Mouse (Mus musculus) megakaryocyte progenitor cell, adult 5-6 weeks (primary cell): Measurements from ENCODE around the gene Exoc6b. TPM values are rescaled to one million over a fixed set of nuclear protein-coding genes. Genes with fewer than 3 reads are reported as not detected.
A peak's percentile ranks its signal among the peaks of the same experiment; 100 is the strongest.
"Not testable (repeated sequence)": the region's sequence is repeated elsewhere in the genome, so short reads cannot be mapped to it uniquely, and the experiment has no call there.

Source experiments
- ATAC-seq: replicated peaks from 2 replicates; pipeline ENCODE4 v1.8.0; 2016; ENCODE audit warnings: mild to moderate bottlenecking, moderate TSS enrichment, inconsistent platforms; ENCODE audit not compliant: poor library complexity
- total RNA-seq, 2 experiments: library from RNA; stranded (forward) in 1 of 2; stranded (reverse) in 1 of 2; fragments of 157-497, 149-512 nt in 1 of 2; fragments of 200-1000 nt in 1 of 2; gene quantifications; 2 replicates each; pipeline versions ENCODE4 v1.2.3 to v1.2.4; 2015 to 2017

Gene Exoc6b
- 8.4 and 9.5 TPM in 2 replicates for total RNA-seq (2015)
- total RNA-seq (2017) = 6.2 and 9.1 TPM in 2 replicates

DNA sequence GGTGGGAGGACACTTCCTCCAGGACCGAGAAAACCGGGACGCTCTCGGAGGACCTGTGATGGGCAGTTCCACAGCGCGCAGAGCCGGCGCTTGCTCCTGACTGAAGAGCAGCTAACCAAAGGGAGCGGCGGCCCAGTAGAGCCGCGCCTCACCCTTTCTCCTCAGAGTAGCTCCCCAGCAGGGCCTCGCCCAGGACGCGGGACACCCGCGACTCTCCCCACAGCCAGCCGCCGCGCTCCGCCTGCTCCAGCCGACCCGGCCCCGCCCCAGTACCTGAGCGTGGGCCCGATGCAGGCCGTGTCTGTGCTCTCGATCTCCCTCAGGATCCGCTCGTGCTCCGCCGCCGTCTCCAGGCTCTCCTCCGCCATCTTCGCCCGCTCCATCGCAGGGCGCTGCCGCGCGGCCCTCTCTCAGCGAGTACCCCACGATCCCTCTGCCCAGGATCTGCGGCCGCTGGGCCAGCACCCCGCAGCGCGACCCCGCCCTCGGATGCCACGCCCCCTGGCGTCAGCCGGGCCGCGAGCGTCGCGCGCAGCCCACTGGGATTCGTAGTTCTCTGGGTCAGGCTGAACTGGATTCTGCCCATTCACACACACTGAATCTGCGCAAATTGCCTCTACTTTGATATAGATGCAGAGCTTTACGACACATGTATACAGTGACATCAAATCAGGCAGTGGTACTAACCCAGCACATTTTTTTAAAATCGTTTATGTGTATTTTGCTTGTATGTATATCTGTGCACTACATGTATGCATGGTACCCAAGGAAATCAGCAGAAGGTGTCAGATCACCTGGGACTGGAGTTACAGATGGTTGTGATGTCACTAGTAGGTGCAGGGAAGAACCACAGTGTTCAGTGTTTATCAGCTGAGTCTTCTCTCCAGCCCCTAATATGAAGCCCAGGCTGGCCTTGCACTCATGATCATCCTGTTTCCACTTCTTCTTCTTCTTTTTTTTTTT is at the start of gene Exoc6b:
Exoc6b (minus strand) TSS at position 491 of the 963 bp plus-strand sequence.
- ATAC-seq = peak; percentile 92

DNA sequence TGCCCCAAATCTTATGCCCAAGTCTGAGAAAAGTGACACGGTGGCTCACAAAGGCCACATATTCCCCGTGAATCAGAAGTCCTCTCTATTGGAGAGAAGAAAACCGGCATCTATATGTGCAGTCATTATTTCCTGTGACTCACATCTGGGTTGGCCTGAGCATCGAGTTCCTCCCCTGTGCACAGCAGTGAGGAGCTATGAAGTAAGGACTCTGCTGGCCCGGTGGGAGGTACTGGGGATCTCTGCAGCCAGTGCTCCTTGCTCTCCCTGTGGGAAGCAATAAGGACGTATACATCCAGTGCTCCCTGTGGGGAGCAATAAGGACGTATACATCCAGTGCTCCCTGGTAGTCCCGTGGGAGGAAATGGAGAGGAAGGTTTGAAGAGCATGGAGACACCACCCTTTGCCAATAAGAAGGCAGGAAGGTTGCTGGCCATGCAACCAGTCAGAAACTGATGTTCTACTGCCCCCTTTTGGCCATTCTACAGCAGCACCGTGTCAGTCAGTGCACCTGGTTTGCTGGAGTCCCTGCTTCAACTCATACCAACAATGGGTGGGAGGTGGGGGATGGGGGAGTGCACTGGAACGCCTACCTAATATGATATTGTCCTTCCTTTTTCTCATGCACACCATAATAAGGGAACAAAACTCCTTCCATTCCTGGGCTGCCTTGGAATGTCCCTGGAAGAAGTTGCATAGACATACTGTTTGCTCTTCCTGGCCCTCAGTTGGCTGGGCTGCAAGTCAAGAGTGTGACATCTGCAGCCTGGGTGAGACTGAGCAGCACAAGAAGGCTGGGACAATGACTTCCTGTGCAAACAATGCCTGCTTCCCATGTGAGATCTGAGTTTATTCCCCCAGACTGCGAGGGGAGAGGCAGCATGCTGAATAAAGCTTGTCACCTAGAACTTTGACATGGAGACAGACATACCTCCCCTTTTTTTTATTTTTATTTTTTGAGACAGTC is 48.5 kb upstream of the Exoc6b start:
- ATAC-seq = peak; percentile 87

DNA sequence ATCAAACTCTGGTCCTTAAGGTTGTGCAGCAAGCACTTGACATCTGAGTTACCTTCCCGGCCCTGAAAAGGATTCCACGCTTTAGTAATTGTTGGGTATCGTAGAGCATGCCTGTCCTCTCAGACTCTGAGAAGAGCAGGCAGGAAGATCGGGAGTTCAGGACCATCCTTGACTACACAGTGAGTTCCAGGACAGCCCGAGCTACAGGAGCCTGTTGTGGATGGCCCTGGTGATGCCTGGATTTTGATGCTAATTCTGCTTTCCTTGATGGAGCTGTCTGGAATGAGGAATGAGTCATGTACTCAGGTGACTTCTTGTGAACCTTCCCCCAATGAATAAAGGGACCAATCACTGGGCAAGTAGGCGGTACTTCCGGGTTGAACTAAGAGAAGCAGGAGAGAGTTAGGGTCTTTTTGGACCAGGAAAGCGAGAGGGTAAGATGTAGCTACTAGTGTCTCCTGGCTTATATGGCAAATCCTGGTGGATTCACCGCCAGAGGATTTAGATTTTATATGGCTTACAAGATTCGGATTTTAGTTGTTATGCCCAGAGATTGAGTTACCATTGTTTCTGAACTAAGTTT is 35.8 kb upstream of the Exoc6b start:
- ATAC-seq = no peak

DNA sequence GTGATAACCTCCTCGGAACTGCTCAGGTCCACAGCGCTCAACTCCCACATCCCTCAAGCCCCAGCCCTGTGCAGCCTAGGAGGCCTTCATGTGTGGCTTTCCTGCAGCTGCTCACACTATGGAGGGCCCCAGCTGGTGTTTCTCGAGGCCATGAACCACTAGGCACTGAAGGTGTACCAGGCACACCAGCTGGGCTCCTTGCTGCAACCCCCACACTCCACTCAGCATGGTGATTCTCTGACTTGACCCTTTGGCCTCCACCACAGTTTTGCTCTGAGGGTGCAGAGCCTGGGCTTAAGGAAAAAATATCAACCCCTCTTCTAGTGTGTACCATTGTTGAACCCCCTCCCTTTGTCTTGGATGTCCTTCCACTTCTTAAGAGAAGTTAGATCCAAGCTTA is 34.0 kb upstream of the Exoc6b start:
- no peak for ATAC-seq

DNA sequence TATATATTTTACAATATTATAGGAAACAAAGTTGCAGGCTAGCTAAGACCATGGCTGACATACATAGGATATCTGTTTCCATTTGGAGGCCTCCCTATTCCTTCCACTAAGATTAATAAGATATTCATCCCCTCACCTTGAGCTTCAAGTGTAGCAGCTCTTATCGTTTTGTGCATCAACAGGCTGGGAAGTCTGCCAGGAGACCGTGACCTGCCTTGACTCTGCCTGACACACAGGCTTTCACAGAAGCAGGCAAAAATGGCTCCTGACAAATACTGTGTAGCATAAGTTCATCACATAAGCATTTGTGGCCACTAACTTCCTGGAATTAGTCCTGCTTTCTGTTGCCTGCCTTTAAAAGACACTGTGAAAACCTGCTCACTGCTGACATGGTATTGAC is 27.1 kb upstream of the Exoc6b start:
- no peak for ATAC-seq

DNA sequence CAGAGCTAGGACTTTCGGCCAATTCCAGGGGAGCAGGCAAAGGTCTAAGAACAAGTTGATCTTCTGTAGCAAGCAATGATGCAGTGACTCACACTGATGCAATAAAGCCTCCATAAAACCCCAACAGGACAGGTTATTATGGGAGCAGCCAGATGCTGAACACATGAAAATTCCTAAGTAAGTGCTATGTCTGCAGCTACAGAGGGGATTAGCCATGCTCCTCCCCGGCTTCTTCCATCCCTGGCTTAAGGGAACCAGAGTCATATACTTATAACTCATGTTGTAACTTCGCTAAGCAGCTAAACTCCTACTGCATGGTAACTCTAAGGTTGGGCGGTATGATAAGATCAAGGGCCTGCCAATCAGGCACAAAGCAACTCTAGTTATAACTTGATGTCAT is 18.1 kb upstream of the Exoc6b start:
- no peak for ATAC-seq

DNA sequence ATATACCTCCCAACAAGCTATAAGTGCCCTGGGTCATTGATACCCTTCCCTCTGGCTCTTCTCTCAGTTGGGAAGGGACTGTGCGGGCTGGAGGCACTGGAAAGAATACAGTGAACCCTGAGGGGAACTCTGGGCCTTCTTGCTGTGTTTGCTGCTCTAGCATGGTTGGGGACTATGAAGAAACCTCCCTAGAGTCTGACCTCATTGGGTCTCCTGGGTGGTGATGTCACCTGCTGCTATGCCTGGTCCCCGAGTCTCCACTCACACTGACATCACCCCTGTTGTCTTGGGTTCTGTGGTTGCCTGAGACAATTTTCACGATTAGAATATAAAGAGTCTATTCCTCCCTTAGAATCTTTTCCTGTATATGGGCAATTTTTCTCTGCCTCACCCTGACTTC is 17.3 kb upstream of the Exoc6b start:
- no peak for ATAC-seq

DNA sequence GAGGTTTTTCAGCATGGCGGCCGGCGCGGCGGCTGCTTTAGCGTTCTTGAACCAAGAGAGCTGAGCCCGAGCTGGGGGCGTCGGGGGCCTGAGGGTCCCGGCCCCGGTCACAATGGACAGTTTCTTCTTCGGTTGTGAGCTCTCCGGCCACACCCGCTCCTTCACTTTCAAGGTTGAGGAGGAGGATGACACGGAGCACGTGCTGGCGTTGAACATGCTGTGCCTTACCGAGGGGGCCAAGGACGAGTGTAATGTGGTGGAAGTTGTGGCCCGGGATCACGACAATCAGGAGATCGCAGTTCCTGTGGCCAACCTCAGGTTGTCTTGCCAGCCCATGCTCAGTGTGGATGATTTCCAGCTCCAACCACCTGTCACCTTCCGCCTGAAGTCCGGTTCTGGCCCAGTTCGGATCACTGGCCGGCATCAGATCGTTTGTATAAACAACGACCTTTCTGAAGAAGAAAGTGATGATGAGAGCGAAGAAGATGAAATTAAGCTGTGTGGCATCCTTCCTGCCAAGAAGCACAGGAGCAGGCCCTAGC is 6.9 kb upstream of the Exoc6b start:
- not testable (repeated sequence) for ATAC-seq

DNA sequence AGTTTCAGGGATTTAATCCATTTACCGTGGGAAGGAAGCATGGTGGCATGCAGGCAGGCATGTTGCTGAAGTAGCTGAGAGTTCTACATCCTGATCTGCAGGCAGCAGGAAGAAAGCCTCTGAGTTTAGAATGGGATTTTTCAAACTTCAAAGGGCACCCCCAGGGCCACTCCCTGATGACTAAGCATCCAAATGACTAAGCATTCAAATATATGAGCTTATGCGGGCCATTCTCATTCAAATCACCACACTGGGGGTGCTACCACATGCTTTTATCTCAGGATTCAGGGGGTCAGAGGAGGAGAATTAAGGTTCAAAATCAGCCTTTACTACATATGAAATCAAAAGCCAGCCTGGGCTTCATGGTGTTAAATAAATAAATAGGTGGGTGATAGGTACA is 5.7 kb upstream of the Exoc6b start:
- ATAC-seq = no peak

DNA sequence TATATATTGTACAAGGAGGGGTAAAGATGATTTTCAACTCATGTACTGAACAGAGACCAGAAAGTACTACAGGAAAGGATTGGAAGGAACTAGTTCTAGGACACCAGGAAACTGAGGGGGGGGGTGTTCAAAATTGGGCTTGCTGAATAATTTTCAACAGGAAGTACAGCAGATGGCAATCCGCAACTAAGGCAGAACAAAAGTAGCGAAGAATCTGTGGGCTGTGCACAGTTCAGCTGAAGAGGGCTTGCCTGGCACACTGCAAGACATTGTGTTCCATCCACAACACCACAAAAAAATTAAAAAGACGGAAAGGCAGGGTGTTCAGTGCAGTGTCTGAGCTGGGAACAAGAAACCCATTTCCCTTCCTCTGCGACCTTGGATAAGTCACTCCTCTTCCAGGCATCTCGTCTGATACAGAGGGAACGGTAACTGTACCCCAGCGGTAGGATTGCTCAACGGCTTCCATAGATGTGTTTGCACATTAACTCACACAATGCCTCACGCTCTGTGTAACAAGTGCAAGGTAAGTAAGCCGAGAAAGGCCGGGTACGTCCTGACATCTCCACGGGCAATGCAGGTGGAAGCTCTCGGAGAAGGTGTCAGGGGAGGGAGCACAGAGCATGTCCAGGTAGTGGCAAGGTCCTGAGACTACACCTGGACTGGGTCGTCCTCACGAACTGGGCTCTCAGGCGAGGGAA is 841 bp downstream of the Exoc6b start:
- peak; percentile 45 for ATAC-seq

DNA sequence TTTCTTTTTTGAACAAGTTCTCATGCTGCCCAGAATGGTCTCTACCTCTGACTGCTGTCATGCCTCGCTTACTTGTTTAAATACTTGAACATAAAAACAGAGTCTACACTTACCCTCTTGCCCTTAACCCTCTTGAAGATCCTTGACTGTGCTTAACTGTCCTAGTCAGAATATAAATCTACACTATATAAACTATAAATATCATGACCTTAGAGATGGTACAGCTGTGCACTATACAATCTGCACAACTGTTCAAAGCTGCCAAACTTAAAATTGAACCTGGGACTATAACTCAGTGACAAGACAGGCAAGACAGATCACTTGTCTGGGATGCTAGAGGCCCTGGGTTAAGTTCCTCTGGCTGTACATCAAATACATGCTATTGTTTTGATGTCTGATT is 11.7 kb downstream of the Exoc6b start:
- ATAC-seq = no peak

DNA sequence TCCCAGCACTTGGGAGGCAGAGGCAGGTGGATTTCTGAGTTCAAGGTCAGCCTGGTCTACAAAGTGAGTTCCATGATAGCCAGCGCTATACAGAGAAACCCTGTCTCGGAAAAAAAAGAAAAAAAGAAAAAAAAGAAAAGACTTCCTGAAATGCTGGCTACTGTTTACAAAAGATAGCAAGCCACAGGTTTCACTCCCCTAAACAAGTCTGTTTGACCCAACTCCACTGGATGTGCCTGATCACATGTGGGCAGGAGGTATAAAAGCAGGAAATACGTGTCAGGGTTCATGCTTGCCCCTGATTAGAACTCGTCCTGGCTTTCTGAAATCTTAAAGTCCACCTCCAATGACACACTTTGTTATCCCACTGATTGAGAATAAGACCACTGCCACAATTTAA is 18.2 kb downstream of the Exoc6b start:
- peak; percentile 84 for ATAC-seq

DNA sequence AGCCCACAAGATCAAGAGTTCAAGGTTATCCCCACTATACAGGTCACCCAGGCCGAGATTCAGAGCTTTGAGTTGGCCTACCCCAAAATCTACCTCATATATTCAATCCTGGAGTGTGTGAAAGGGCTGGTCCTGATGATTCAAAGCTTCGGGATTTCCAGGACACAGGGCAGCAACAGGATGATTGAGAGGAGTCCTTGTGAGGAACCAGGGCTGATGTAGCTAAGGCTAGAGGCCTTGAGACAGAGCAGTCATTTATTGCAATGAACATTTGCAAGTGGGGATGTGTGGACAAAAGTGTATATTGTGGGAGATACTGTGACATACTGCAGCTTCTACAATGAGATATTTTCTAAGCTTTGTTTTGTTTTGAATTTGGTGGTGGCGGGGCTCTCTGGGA is 22.8 kb downstream of the Exoc6b start:
- no peak for ATAC-seq

DNA sequence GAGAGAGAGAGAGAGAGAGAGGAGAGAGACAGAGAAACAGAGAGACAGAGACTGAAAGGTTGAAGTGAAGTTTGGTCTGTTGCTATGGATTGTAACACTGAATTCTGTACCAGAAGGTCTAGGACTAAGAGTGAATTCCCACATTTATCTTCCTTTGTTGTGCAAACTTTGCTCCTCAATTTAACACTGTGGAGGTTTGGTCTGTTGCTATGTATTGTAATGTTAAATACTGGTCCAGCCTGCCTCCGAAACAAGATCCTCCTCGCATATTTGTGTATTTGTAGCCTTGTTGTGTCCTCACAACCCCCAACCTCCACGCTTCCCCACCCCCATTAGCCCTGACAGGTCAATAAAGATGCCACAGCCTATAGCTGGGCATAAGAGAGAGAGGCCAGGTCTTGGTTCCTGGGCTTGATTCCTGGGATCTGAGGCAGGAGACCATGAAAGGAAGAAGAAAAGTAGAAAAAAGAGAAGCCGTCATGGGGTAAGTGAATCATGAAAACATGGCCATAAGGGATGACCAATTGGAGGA is 24.6 kb downstream of the Exoc6b start:
- no peak for ATAC-seq

DNA sequence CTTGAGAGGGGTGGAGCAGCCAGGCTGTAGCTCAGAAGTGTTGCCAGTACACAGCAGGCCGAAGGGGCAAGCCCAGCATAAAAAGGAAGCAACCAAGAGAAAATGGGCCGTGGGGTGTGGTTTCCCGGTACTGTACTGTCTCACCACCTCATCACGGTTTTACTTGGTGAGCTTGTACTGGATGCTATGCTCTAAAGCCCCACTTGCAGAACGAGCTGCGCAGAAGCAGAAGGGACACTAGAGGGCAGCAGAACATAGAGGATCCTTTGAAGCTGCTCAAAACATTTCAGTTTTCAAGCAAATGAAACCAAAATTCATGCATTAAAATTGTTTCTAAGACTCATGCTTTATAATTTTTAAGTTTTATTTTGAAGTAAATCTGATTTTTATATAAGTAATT is 31.6 kb downstream of the Exoc6b start:
- peak; percentile 90 for ATAC-seq

DNA sequence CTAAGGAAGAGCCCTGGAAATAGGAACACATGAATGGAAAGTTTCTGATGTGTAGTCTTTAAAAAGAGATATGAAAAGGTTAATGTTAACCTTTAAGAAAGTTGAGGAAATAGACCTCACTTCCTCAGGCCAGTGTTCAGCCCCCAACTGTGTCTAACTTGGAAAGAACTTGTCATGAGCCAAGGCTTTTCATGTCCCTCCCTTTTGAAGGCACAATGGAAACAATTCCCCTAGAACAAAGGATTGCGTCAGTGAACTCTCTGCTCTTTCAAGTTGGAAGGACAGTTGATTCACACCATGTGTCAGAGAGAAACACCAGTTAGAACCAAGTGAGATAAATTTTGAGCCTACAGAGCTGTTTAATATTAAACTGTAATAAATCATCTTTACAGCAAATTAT is 39.6 kb downstream of the Exoc6b start:
- ATAC-seq = no peak

DNA sequence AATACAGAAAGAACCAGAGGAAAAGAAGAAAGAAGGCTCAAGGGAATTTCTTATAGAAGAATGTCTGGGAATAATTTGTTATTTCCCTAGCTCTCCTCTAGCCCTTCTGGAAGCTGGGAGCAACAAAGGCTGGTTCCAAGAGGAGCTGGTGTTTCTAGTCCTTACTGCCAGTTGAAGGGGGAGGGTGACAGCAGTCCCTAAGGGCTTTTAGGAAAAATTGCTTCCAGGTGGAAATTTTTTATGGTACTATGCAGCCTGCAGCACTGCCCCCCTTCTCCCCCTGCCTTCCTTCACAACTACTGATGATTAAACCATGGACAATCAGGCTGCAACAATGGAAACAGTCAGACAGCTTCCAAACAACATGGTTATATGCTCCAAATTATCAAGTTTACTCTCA is 44.9 kb downstream of the Exoc6b start:
- no peak for ATAC-seq

DNA sequence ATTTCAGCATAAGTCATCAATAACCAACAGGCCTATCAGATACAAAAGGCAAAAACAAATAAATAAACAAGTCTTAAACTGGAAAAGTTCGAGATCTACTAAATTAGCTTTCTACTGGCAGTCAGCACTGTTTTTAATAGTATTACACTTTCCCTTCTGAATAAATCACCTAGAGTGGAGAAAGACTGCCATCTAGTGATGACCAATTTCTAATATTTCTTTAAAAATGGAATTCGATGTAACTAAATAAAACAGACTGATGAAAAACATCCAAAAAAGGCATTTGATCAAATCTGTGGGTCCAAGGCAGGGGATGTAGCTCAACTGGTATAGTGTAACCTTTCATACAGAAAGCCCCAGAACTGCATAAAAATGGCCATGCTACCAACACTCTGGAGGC is 52.3 kb downstream of the Exoc6b start:
- no peak for ATAC-seq

DNA sequence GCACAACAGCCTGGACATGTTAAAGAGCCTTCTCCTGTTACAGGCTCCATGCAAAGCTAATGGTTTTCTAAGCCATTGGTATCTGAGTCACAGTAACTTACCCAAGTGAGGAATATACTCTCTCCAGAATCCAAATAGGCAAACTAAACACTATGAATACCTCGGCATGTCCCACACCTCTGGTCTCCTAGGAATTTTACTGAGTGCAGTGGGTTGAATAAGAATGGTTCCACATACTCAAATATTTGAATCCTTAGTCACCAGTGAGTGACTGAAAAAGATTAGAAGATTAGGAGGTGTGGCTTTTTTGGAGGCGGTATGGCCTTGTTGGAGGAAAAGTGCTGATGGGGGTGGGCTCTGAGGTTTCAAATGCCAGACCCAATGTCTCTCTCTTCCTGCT is 55.4 kb downstream of the Exoc6b start:
- ATAC-seq = no peak

DNA sequence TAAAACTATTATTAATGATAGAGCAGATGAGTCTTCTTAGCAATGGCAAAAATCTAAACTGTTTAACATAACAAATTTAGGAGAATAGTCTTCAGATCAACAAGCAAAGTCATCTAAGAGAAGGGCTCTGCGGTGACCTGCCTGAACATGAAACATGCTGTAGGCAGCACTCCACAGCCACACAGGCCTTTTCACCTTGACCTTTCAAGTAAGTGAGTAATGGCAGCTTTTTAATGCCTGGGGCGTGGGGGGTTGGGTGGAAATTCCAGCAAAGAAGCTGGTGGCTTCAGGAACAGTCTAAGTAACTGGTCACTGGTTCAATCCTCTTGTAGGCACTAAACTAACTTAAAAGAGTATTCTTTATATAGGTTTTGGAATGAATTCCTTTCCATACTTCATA is 58.9 kb downstream of the Exoc6b start:
- no peak for ATAC-seq
